Mouse (Mus musculus) erythroblast, adult 5-6 weeks (primary cell): ENCODE measurements around the gene Isyna1. TPM values are rescaled to one million over a fixed set of nuclear protein-coding genes. Genes with fewer than 3 reads are reported as not detected.
A peak's percentile ranks its signal among the peaks of the same experiment; 100 is the strongest.

Source experiments
- ATAC-seq: replicated peaks from 2 replicates; pipeline ENCODE4 v1.8.0; 2016; ENCODE audit warnings: moderate number of reproducible peaks, mild to moderate bottlenecking, moderate TSS enrichment, inconsistent platforms; ENCODE audit not compliant: poor library complexity, low FRiP score, severe bottlenecking
- total RNA-seq, 2 experiments: library from RNA; stranded (forward) in 1 of 2; stranded (reverse) in 1 of 2; fragments of 150-400 nt in 1 of 2; fragments of 200-764, 138-1000 nt in 1 of 2; gene quantifications; 2 replicates each; pipeline versions ENCODE4 v1.2.3 to v1.2.4; 2015 to 2017; ENCODE audit warnings: low replicate concordance in 2 of 2

Gene Isyna1
- total RNA-seq, 2 experiments from 2014 or later = 1.4 to 3.8 TPM

DNA sequence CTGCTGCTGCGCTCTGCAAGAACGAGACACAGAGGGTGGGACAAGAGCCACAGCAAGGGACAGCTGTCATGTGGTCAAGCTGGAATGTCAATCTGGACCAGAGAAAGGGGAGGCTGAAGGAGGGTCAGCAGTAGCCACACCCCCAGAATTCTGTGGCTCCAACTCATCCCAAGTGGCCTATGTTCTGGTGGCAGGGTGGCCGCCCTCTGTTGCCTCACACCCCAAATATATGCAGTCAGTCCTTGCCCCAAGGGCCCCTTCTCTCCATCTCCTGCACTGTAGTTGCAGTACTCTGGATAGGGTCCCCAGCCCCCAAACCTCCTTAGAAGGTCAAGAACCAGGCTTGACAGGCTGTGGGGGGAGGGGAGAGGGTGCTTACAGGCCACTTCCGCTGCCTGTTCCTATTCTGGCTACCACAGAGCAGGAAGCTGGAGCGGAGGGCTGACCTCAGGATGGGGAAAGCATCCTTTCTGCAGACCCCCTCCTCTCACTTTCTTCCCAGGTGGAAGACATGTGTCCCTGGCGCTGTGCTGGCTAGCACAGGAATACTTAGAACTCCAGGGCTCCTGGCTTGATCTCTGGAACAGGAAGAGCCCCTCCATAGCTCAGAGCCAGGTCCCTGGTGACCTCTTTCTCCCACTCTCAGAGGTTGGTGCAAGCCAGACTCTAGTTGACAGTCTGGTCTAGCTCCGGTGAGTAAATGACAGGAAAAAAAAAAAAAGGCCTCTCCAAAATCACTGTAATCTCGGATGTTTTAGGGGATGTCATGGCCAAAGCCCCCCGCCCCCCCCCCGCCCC, 6.5 kb downstream of the Isyna1 start:
- no peak for ATAC-seq

DNA sequence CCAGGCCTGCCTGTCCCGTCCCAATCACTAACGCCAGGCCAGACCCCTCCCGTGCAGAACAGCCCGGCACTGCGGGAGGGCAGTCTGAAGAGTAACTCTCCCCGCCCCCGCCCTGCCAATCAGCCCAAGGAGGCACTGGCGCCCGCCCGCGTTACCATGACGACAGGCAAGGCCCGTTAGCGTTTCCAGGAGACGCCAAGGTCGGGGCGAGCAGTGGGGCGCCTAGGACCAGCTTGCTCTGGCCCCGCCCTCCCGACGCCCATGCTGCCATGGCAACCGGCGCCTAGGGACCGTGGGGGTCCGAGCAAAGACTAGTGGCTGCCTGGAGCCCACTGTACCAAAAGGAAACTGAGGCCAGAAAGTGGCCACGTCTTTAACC, 7.1 kb downstream of the Isyna1 start:
- peak; percentile 58 for ATAC-seq

DNA sequence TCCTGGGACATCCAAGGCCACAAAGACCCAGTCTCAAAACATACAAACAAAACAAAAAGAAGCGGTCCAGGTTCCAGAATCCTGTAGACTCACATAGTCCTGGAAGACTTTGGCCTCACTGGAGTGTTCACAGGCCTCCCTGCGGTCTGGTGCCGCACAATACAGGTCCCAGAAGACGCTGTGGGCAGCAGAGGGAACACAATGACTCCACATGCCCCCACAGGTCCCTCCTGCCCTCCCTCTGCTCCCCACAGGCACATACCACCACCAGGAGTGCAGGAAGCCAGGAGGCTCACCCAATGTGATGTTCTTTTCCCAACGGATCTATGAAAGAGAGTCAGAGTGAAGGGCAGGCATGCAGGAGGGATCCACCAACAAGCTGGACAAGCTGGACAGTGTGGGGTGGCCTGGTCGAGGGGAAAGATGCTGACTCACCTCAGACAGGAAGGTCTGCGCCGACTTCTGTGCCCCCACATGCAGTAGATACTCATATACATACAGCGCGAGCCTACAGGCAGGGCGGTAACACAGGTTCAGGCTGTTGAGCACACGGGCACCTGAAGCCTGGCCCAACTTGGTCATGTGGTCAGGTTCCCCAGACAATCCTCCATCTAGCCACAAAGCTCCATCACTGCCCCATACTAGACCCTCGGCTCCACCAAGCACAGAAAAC, 8.1 kb downstream of the Isyna1 start:
- no peak for ATAC-seq

DNA sequence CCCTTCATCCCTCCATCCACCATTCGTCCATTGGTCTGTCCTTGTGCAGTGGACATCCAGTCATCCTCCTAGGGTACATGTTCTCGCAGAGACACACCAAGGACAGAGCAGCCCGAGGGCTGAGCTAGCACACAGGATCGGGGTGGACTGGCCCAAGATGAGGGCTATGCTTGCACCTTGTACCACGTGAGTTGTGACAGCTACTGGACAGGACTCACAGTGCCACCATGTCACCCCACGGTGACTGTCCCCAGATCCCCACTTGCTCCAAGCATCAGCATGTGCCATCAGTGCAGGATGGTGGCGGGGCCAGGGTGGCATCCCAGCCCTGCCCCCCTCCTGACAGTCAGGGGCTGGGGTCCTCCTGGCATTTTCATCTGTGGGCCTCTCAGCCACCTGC, 10.4 kb downstream of the Isyna1 start:
- ATAC-seq = no peak

DNA sequence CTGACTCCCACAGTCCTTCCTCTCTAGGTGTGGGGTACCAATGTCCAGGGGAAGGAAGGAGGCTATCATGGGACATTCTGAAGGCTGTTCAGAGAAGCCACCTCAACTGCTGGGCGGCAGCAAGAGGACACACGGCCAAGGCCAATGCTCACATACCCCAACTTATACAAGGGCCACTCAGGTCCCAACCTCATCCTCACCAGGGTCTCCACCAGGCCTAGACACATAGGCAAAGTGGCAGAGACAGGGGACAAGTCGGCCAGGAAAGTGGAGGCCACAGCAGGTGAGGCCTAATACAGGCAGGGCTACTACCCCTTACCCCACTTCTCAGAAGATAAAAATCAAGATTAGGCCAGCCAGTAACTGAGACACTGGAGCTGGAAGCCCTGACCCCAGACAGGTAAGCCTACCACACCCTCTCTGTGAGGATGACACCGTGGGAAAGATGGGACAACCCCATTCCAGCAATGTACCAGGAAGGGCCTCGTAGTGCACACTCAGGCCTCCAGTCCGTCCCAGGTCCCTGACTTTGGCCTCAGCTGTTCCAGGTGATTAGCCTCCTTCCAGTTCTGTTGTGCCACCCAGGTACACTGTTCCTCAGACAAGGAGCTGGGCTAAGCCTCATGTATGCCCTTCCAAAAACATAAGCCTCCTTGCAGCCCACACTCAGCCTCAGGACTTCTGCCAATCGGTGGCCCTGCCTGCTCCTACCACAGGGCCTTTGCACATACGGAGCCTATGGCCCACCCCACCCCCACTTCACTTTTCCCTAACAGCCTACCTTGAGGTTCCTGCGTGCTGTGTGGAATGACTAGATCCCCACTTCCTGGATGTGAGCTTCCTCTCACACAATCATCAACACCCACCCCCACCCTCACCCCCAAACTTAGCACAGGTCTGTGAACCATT, 12.0 kb downstream of the Isyna1 start:
- no peak for ATAC-seq

DNA sequence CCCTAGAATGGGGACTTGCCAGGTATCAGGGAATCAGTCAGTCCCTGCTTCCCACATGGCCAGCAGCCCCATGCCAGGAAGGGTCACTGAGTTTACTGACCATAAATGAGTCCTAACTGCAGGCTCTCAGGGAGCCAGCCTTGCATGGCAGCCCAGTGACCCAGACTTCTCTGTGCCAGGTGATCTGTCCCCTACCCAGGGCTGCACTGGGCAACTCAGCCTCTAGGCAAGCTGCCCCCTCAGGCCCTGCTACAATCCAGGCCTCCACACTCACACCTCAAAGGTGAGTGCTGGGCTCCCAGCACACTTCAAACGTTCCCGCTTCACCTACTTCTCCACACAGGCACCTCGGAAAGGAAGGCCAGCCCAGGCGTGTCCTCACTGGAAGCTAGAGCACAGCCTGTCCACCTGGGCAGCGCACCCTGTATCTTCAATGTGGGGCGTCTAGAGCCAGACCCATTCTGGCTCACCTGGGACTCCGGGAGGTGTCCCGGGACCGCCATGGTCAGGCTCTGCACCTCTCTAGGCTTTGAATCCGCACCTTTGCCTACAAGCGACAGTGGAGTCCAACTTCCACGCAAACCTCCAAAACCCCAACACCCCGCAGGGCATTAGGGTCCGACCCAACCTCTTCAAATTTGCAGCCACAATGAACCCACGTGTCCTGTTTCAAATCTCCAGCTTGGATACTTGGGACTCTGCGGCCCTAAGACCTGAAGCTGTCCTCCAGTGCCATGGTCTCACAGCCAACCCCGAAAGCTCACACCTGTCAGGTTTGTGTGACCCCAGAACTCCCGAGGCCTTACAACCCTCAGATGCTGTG, 12.8 kb downstream of the Isyna1 start:
- ATAC-seq = no peak

DNA sequence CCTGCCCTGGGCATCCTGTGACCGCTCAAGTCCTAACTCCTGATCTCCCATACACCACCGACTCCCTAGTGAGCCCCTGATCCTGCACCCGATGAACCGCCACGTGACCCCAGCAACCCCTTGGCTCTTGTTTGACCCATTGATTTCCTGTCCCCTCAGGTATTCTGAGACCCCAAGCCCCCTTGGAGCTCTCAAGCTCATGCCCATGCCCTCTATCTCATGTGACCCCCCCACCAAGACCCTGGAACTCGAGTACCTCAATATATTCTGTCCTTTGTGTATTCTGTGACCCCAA, 13.4 kb downstream of the Isyna1 start:
- ATAC-seq = no peak

DNA sequence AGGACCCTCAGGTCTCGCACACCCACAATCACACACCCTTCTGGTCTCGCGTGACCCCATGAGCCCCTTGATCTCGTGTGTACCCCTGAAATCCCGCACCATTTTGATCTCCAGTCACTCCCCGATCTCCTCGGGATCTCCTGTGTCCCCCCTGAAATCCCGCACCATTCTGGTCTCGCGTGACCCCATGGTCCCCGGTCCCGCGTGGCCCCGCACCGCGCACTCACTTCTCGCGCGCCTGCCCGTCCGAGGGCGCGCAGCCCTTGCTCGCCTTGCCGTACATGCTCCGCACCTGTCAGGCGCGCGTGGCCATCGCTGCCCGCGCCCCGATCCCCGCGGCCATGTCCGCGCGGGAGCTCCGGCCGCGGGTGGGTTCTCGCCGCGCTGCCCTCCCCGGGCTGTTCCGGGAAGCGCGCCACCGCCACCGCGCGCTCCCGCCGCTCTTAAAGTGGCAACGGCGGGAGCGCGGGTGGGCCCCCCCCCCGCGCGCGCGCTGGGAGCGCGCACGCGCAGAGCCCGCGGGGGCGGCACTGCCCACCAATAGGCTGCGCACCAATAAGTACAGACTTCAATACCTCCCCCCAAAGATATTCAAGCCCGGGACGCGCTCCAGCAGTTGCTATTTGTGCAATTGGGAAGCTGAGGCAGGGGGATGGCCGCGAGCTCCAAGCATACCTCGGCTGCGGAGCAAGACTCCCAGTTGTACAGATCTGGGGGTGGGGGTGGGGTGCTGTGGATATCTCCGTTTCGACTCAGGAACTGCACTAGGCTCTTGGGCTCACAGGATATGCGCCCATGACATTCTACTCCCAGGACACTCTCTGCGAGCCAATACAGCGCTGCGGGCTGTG, 13.9 kb downstream of the Isyna1 start:
- no peak for ATAC-seq

DNA sequence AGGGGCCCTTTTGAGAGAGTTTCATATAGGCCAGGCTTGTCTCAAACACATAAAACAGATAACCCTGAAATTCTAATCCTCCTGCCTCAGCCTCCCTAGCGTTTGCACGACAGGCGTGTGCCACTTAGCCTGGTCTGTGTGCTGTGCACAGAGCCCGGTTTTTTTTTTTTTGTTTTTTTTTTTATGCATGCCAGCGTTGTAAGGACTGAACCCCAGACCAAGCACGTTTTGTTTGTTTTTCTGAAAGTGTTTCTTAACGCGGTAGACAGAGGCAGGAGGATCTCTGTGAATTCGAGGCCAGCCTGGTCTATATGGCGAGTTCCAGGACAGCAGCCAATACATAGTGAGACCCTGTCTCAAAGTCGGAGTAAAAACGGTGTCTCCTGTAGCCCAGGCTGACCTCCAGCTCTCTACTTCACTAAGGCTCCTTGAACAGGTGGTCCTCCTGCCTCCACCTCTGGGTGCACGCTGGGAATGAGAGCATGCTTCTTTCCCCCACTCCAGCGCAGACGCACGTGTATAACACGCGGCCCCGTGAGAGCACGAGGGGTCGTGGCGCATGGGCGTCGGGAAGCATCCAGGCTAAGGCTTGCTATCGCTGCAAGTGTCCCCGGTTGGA, 14.7 kb downstream of the Isyna1 start, which contains the start of gene Ssbp4:
Ssbp4 (minus strand) TSS at position 124 of the 619 bp plus-strand sequence.
- no peak for ATAC-seq

DNA sequence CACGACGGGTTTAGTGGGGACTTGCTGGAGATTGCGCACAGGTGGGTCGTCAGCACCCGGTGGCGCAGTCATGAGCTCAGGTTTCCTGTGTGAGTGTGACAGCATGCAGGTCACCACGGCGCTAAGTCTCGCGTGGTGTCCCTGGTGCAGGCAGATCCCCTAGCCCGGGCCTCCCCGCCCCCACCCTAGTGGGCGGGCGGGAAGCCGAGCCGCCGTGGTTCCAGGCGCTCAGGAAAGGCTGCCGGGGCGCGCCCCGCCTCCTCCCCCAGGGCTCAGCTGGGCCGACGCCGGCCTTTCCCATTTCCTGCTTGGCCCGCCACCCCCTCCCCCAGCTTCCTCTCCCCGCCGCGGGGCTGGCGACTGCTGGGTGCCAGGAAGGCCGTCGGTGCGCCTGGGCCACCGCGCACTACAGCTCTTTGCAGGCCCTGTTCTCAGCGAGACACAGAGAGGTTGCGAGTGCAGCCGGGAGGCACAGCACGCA, 15.2 kb downstream of the Isyna1 start:
- no peak for ATAC-seq

DNA sequence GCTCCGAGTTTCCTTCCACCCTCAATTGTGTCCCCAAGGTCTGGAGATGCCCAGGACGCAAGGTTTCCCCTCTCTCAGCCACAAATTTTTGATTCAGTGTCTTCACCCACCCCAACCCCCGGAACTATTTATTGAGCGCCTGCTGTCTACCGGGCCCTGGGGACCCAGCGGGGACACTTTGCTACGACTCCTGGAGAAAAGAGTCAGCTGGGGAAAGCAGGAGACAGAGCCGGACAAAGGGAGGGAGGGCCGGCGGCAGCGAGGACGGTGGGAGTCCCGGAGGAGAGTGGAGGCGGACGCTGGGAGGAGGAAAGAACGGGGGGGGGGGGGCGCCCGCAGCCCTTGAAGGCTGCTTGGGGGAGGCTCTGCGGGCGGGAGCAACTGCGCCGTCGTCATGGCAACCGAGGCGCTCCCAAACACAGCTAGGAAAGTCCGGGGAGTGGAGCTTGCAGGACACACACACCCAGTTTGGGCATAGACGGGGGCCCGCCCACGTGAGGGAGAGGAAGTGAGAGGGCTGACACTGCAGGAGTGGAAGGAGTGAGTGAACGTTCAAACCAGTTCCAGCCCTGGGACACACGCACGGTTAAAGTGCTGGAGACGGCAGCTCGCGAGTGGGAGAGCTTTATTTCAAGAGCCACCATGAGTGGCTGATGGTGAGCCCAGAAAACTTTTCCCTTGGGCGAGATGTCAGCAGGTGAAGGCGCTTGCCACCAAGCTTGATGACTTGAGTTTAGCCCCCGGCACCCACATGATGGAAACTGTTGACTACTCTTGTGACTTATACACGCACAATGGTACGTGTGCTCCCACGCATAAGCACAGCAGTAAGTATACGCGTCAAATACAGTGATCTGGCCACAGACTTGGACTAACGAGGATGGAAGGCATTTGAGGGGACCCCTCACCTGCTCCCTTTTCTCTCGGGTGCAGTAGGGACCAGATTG, 15.9 kb downstream of the Isyna1 start:
- peak; percentile 60 for ATAC-seq

DNA sequence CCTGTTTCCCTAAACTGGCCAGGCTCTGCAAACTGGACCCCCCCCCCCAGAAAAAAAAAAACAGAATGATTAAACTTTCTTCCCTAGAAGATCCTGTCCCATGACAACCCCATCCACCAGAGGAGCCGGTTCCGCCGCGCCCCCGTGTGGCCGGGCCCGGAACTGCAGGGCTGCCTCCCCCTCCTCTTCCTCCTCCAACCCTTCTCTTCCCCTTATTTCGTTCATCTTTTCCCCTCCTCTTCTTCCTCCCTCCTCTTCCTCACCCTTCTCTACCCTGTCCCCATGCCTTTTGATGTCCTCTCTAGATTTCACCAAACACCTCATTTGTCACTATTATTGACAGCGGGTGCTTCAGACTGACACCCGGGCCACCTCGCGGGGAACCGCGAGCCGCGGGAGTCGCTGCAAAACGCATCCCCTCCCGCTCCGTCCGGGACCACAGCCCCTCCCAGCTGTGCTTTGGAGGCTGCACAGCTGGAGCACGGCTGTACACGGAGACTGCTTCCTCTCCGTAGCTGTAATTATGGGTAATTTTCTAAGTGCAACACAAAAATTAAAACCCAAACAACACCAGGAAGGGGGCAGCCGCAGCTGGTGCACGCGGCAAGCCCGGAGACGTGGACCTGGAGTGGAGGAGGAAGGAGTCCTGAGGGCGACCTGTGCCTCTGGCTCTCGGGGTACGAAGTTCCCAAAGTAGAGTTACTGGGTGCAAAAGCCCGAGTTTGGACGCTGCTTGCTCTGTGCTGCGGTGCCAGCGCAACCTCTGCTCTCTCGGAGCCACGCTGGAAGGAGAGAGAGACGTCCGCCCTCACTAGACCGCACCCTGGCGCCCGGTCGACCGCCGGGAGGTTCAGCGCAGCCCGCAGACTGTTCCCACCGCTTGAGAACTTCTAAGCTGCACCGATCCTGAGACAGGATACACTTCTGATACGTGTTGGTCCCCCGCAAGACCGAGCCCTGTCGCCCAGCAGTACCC, 16.9 kb downstream of the Isyna1 start:
- ATAC-seq = peak; percentile 64

DNA sequence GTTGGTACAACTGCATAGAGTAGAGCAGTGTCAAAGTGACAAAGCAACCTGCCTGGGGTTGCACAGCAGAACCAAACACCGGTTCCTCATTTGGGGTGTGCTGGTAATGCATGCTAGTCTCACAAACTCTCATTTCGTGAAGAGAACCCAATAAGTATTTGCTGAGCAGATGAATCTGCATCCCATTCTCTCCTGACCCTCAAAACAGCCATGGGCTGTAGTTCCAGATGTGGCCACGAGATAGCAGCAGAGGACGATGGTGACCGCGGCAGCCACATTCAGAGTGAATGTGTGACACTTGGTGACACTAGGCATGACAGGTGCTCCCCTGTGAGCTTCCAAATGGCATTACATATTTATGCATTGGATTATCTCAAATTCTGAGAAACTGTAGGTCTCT, 17.7 kb downstream of the Isyna1 start:
- peak; percentile 79 for ATAC-seq

DNA sequence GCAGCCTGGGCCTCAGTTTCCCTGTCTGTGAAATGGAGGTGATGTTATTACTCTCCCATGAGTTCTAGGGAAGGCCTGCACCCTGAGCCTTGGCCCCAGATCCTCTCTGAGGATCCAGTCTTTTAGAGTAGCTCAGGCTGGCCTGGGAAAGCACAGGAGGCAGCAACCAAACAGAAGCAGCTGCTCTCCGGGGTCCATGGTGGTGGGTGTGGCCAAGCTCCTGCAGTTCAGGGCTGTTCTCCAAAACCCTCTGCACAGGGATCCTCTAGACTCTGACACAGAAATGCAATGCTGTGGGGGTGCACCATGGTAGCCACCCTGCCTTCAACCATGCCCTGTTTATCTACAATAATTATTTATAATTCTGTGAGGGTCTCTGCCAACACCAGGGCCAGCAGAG, 19.6 kb downstream of the Isyna1 start:
- ATAC-seq = no peak

DNA sequence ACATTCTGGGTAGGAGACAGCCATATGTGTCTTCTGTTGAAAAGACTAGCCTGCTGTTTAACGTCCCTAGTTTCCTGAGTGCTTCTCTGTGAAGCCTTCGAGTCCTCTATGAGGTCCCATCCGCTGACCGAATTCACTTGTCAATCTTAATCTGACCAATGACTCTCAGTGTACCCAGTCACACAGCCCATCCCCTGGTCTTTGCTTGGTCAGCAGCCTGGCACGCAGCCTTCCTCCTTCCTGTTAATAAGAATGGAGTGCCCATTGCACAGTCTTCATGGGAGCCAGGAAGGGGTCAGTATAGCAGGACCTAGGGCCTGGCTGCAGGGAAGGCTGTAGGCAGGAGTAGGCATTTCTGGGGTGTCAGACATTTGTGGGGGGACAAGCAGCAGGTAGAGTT, 20.3 kb downstream of the Isyna1 start:
- no peak for ATAC-seq

DNA sequence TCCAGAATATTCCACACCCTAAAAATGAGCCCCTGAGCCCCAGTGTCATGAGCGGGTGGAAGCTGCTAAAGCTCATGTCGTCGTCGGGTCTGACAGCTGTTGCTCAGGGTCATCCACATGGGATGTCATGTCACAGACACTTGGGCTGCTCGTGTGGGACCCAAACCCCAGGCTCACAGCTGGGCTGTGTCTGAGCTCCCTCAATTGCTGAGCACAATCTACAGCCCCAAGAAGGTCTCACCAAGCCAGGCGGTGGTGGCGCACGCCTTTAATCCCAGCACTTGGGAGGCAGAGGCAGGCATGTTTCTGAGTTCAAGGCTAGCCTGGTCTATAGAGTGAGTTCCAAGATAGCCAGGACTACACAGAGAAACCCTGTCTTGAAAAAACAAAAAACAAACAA, 21.1 kb downstream of the Isyna1 start:
- ATAC-seq = no peak
